Mouse (Mus musculus) adrenal gland, postnatal 25 days (tissue): ENCODE data around the gene 4930595D18Rik. TPM values are rescaled to one million over a fixed set of nuclear protein-coding genes. Genes with fewer than 3 reads are reported as not detected.

Experiments
- DNase-seq: peaks from one replicate; pipeline ENCODE4 v3.0.0; 2021; ENCODE audit warnings: mixed read lengths
- total RNA-seq: library from RNA; stranded (reverse); gene quantifications from 2 replicates; pipeline ENCODE4 v1.2.3, GENCODE M21; 2021

The 4930595D18Rik gene
- total RNA-seq, 1 experiment from 2014 or later = not detected

- DNase-seq = peak; percentile 79
Measured at GRCm38 (mm10) chr12:111165831-111166591, 18.3 kb downstream of the 4930595D18Rik start, which contains the start of gene Traf3. Gene Traf3 (plus strand): TSS chr12:111166370.

GRCm38 (mm10) chr12:111165146-111165812, 19.0 kb downstream of the 4930595D18Rik start:
- DNase-seq = peak; percentile 43

- DNase-seq = peak; percentile 84
Measured at GRCm38 (mm10) chr12:111164310-111164751, 20.0 kb downstream of the 4930595D18Rik start.

GRCm38 (mm10) chr12:111162312-111163061, 21.8 kb downstream of the 4930595D18Rik start:
- DNase-seq = no peak

GRCm38 (mm10) chr12:111161943-111162311, 22.4 kb downstream of the 4930595D18Rik start:
- no peak for DNase-seq

GRCm38 (mm10) chr12:111160871-111161270, 23.4 kb downstream of the 4930595D18Rik start:
- DNase-seq = no peak

DNA sequence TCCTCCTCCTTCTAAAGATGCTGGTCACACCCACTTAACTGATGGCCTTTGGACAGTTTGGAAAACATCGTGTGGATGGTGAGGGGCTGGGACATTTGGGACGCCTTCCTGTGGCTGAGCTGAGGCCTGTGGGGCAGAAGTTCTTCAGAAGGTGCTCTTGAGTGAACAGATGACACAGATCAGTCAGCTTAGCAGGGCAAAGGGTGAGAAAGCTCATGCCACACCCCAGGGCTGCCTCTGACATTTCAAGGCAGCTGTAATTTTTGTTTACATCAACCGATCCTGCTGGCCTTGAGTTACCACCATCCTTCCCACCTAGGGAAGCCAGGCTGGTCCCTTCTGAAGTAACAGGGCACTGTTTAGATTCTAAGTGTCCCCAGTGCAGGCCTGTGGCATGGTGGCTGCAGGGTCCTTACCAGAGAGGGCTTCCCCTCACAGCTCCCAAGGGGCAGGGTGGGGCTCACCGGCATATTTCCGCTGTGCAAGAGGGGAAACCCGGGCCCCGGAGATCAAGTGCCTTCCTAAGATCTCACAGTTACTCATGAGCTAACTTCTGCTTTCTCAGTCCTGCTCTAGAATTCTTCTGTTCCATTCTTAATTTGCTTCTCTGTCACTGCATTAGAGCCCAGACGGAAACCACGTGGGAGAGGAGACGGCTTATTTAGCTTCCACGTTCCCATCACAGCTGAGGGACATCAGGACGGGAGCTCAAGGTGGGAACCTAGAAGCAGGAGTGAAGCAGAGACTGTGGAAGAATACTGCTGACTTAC, 24.4 kb downstream of the 4930595D18Rik start:
- DNase-seq = no peak

GRCm38 (mm10) chr12:111155756-111156155, 28.5 kb downstream of the 4930595D18Rik start:
- DNase-seq = no peak

DNA sequence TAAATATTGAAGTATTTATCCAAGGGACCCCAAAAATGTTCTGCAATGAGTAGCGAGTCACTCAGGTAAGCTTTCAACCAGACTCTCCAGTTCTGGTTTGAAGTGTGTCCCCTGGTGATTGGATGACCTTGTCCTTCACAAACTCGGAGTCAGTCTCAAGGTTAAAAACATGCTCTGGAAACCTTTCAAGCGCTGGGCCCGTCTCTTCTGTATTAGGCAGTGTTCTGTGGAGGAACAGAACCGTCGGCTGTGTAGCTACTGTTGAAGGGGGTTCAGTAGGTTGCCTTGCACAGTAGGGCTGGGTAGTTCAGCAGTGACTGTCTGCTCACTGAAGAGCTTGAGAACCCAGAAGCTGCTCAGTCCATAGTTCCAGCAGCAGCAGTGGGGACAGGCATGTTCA, 29.6 kb downstream of the 4930595D18Rik start:
- DNase-seq = peak; percentile 49

GRCm38 (mm10) chr12:111153946-111154345, 30.3 kb downstream of the 4930595D18Rik start:
- no peak for DNase-seq

- DNase-seq = no peak
Measured at GRCm38 (mm10) chr12:111152981-111153710, 31.1 kb downstream of the 4930595D18Rik start.

- DNase-seq = no peak
Measured at GRCm38 (mm10) chr12:111152579-111152978, 31.7 kb downstream of the 4930595D18Rik start.

- no peak for DNase-seq
Measured at GRCm38 (mm10) chr12:111151422-111152156, 32.7 kb downstream of the 4930595D18Rik start.

GRCm38 (mm10) chr12:111150236-111150596, 34.1 kb downstream of the 4930595D18Rik start:
- no peak for DNase-seq

DNA sequence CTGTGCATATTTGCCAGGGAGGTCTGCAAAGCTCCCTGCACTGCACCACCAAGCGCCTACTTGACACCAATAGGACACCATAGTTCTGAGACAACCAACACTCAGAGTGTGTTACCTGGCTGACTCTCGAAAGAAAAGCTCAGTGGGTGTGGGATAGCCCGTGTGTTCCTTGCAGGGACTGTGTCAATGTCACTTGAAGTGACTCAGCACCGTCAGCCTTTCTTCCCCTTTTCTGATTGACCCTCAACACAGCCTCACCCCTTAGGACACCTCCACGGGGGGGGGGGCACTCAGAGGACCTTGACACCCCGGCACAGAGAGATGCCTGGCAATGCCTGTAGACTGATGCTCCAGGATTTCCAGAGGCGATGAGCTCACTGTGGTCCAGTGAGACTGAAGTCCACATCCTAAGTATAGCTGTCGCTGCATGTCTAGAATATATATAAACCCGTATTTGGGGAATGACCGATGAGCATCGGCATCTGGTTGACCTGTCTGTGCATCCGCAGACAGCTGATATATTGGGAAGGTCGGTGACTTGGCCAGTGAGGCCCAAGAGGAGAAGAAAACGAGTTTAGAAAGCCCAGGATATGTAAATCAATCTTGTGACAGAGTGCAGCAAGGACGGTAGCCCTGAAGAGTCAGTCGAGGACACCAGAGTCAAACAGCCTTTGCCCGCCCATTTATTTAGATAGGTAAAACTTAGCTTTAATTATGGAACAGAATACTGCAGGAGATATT, 34.6 kb downstream of the 4930595D18Rik start:
- DNase-seq = no peak

- no peak for DNase-seq
Measured at GRCm38 (mm10) chr12:111145269-111145668, 39.0 kb downstream of the 4930595D18Rik start.

DNA sequence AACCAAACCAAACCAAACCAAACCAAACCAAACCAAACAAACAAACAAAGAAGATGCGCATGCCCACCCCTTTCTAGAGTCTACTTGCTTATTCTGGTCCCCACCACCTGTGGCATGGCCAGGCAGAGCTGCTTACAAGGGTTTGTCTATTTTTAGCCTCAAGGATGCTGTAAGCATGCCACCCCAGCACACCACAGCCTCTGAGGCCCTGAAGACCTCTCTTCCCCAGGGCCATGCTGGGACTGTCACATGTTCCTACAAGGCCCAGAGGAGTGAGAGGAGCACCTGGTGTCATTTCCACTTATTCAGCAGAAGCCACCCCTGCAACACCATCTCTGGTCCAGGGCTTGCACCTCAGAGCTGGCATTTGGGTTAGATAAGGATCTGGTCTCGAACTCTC, 39.7 kb downstream of the 4930595D18Rik start:
- DNase-seq = no peak

- DNase-seq = peak; percentile 30
Measured at GRCm38 (mm10) chr12:111143509-111144063, 40.7 kb downstream of the 4930595D18Rik start.

- DNase-seq = no peak
Measured at GRCm38 (mm10) chr12:111143005-111143508, 41.2 kb downstream of the 4930595D18Rik start.
